Mouse (Mus musculus) T-helper 1 cell (primary cell): ENCODE data around the gene Emid1.
"Not testable (repeated sequence)": the region's sequence is repeated elsewhere in the genome, so short reads cannot be mapped to it uniquely, and the experiment has no call there.

Experiments
- in situ Hi-C: fragments of 300-600 bp; cut with MboI, MseI; formaldehyde crosslinking; loops from one replicate; pipeline ENCODE4 v1.15.1; 2025; ENCODE audit warnings: high pct_unique_total_duplicates

Emid1 gene

GRCm38 (mm10) chr11:5109441-5109840, 42.6 kb downstream of the Emid1 start:
- in situ Hi-C loops, result loop anchor here (10.0 kb wide), 1 partner anchor 1595 kb away; no protein-coding TSS in a partner anchor

GRCm38 (mm10) chr11:5103986-5104509, 48.0 kb downstream of the Emid1 start:
- in situ Hi-C loops, result loop anchor here (10.0 kb wide), 1 partner anchor 1601 kb away; no protein-coding TSS in a partner anchor

- in situ Hi-C loops, result loop anchor here (10.0 kb wide), 1 partner anchor 1602 kb away; no protein-coding TSS in a partner anchor
Measured at GRCm38 (mm10) chr11:5102384-5102783, 49.7 kb downstream of the Emid1 start.

- in situ Hi-C loops, result loop anchor here (10.0 kb wide), 1 partner anchor 1603 kb away; no protein-coding TSS in a partner anchor
Measured at GRCm38 (mm10) chr11:5101641-5102040, 50.4 kb downstream of the Emid1 start.

GRCm38 (mm10) chr11:5100801-5101200, 51.3 kb downstream of the Emid1 start:
- in situ Hi-C loops, result loop anchor here (10.0 kb wide), 1 partner anchor 1604 kb away; no protein-coding TSS in a partner anchor

GRCm38 (mm10) chr11:5100283-5100682, 51.8 kb downstream of the Emid1 start:
- in situ Hi-C loops, result loop anchor here (10.0 kb wide), 1 partner anchor 1605 kb away; no protein-coding TSS in a partner anchor

- in situ Hi-C loops, result loop anchor here (10.0 kb wide), 1 partner anchor 1605 kb away; no protein-coding TSS in a partner anchor
Measured at GRCm38 (mm10) chr11:5099576-5100183, 52.4 kb downstream of the Emid1 start.

DNA sequence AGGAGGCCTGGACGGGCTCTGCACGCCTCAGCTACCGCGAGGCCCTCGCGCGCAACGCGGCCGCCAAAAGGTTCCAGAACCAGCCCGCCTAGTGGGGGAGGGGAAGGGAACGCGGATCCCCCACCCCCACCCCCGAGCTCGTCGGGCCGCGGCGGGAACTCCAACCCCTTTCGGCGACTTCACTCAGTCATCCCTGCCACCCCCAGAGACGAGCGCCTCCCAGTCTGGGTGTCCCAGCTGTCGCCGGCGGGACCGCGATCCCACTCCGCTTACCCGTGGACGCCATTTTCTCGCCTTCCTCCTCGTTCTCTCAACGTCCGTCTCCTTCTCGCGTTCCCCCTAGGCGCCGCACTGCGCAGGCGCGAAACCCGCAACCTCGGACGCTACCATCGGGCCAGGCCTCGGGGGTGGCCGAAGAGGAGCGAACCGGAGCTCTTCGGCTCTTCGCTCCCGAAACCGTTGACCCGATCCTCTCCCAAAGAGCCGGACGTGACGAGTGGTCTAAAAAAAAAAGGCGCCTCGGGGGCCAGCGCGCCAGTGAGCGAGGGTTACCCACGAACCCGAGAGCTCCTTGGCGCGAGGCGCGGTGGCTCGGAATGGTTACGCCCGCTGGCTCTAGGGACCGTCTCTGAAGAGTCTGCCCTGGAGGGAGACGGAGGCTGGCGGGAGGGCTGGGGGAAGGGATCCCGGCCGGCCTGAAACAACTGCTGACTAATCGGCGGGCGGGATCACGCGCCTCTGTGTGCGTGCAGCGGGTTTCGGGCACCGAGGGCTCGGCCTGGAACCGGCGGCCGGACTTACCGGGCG, 53.1 kb downstream of the Emid1 start, which contains the start of the genes Rhbdd3 and Ewsr1:
Gene Rhbdd3, plus strand, starts transcription at position 191 of the 807 bp plus-strand sequence.
Gene Ewsr1, minus strand, starts transcription at position 531 of the 807 bp plus-strand sequence.
- in situ Hi-C loops, result no loop called here

DNA sequence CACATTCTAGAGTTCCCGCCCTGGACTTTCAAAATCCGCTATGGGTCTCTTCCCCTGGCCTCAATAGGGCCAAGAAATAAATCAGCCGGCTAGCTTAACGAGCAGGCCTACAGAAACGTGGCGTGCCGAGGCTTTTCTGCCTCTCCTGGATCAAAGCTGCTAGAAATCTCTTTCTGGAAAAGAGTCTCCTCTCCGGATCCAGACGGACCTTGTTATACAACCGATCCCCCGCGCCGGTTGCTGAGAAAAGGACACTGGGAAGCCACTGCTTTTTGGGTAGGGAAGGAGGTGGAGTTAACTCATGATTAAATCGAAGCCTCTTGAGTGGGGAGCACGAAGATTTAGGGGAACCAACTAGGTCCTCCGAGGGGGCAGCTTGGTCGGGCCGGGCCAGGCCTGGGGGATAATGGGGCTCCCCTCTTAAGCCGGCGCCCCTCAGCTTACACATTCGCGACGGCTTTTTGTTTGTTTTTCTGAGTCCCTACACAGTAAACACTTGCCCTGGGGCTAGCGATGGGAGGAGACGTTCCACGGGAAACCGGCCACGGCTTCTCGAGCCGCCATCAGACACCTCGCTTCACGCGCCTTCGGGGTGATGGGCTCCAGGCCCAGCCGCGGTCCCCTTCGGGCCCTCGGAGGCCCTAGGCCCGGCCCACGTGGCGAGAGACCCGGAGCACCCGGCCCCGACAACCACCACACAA, 53.9 kb downstream of the Emid1 start:
- in situ Hi-C loops, result no loop called here

DNA sequence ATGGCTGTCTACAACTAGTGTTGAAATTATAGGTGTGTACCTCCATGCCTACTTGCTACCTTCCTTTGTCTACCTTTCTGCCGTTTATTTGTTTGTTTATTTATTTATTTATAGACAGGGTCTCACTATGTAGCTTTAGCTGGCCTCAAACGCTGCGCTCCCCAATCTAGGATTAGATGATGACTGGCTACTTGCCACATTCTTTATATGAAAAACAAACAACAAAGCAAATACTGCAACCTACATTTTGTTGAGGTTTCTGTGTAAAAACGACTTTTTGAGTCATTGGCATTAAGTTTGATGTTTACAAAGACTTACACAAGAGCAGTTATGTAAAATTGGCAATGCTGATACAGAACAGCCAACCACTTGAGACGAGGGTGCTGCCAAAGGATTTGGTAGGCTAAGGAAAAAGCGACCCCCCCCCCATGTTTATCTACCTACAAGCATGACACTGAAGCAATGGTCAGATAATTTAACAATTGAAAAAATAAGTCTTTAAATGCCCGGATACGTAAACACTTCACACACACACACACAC, 55.5 kb downstream of the Emid1 start:
- in situ Hi-C loops, result no loop called here

DNA sequence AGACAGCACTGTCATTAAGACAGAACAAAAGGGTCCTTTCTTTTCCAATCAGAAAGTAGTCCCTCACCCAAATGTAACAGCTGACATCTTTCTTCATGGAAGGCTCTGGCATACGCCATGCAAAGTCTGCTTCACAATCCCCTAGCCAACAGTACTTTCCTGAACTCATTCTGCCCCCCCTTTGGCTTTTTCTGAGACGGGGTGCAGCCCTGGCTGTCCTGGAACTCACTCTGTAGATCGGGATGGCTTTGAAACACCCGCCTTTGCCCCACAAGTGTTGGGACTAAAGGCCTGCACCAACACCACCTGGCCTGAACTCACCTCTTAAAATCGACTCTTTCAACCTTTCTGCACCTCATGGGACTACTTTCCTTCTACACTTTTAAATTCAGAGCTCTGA, 56.2 kb downstream of the Emid1 start:
- in situ Hi-C loops, result no loop called here

DNA sequence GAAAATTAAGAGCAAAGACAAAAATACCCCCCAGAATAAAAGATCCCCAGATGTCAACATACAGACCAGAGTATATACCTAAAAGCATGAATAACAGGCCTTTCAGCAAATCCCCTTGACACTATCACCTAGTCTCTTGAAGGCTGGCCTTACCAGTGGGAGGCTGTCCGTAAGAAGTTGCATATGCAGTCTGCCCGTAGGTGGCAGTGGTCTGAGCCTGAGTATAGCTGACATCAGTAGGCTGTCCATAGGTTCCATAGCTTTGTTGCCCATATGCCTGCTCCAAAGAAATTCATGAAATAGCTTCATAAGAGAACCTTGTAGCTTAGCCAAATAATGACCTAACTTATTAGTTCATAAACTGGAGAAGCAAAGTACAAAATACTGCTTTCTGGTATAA, 60.4 kb downstream of the Emid1 start:
- in situ Hi-C loops, result no loop called here

DNA sequence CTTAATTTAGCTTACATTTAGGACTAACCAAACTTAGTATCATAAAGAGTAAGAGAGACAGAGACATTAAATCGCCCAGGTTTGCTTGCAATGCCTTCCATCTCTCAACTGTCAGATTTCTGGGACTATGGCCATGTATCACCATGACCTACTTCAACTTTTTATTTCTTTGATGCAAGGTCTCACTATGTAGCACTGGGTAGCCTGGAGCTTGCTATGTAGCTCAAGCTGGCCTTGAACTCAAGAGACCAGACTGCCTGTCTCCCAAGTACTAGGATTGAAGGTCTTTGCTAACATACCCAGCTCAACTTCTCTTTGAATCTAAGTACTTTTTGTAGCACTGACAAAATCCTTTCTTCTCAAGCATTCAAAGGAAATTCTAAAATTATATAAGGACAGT, 62.9 kb downstream of the Emid1 start:
- in situ Hi-C loops, result no loop called here

DNA sequence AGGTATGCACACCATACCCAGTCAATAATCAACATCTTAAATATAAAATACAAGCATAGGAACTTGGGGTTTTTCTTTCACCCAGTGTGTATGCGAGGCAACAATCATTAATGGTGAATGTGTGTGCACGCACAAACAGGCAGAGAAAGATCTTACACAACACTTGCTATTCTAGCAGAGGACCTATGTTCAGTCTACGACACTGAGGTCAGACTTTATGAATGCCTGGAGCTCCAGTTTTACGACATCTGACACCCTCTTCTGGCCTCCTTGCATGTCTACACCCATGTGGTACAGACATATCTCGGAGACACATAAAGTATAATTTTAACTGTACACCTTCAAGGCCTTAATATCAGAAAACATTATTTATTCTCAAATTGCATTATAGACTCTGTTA, 75.2 kb downstream of the Emid1 start:
- in situ Hi-C loops, result not testable (repeated sequence)

DNA sequence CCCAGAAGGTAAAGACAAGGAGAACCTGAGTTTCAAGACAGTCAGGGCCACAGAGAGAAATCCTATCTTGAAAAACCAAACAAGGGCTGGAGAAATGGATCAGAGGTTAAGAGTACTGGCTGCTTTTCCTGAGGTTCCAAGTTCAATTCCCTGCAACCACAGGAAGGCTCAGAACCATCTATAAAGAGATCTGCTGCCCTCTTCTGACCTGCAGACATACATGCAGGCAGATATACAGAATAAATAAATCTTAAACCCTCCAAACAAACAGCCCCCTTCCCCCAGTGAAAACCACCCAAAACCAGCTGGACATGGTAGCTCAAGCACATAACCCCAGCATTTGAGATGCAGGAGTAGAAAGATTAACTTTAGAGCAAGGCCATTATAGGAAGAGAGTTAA, 76.3 kb downstream of the Emid1 start:
- in situ Hi-C loops, result no loop called here

GRCm38 (mm10) chr11:5074882-5075281, 77.2 kb downstream of the Emid1 start:
- in situ Hi-C loops, result no loop called here

DNA sequence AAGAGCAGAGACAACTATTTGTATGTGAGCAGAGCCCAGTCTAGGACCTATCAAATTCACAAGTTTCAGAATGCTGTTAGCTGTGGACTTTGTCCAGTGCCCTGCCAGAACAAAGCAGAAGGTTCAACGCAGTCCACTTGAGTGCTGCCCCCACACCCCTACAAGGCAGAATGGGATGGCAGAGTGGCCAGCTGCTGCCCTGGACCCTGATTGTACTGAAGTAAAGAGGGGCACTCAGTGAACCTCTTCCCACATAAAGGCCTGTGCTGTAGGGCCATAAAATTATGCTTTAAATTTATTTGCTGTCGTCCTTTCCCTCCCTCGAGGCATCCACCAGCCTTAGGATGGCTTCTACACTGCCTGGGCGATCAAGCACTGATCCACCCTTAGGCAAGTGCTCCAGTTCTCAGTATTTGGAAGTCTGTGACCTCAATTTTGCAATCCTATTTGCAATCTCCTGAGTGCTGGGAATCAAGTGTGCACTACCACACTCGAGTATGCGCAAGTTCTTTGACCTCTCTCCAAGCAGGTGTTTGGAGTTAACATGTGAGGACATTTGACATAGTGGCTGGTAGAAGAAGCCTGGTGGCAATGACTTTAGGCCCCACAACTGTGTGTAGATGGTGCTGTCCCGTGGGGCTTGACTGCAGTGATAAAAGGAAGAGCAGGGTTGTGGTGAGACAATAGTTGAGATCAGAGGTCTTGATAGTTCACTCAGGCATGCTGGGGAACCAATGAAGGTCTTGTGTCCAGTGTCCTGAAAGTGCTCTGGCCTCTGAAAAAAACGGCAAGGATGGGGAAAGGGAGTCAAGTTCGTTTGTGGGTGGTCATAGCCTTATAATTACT, 83.7 kb downstream of the Emid1 start:
- in situ Hi-C loops, result loop anchor here (10.0 kb wide), 1 partner anchor 1824 kb away; no protein-coding TSS in a partner anchor

- in situ Hi-C loops, result loop anchor here (10.0 kb wide), 1 partner anchor 1822 kb away; no protein-coding TSS in a partner anchor
Measured at GRCm38 (mm10) chr11:5067063-5067462, 85.0 kb downstream of the Emid1 start.

GRCm38 (mm10) chr11:5065056-5065821, 86.8 kb downstream of the Emid1 start, which contains the start of gene Gas2l1:
Gene Gas2l1 (minus strand): TSS chr11:5065327.
- in situ Hi-C loops, result loop anchor here (10.0 kb wide), 1 partner anchor 1820 kb away; no protein-coding TSS in a partner anchor
